Mouse (Mus musculus): ENCODE results near the gene Gm10318. TPM values are rescaled to one million over a fixed set of nuclear protein-coding genes. Genes with fewer than 3 reads are reported as not detected.

Gm10318 gene
- total RNA-seq, 2 experiments from 2014 or later: not detected

DNA sequence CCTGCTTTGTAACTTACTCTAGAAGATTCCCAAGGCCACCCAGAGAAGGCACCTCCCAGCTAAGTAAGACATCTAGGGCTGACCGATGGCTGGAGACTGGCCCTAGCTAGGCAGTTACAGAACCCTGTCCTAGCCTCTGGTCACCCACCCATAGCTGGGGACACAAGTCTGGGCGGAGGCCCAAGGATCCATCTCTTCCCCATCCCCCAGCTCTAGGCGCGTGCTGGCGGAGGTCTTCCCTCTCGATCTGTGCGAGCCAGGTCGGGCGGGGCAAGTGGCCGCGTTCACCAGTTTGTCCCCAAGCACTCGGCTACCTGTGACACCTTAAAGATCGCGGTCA, 49.2 kb downstream of the Gm10318 start:
- H3K4me3 ChIP-seq: peak overlapping the region; percentile 76
- intact Hi-C loops (cut with DNase I): loop anchor here (2.0 kb wide), 1 partner anchor 69 kb away; the partner anchor contains the start of gene Trpm2
- DNase-seq: peak; percentile 42
- no peak for TF ChIP-seq CTCF (IDR thresholded peaks at IDR 0.05)
- peak overlapping the region; percentile 8; the same call in 1 of the 2 replicates for H3K27ac ChIP-seq

DNA sequence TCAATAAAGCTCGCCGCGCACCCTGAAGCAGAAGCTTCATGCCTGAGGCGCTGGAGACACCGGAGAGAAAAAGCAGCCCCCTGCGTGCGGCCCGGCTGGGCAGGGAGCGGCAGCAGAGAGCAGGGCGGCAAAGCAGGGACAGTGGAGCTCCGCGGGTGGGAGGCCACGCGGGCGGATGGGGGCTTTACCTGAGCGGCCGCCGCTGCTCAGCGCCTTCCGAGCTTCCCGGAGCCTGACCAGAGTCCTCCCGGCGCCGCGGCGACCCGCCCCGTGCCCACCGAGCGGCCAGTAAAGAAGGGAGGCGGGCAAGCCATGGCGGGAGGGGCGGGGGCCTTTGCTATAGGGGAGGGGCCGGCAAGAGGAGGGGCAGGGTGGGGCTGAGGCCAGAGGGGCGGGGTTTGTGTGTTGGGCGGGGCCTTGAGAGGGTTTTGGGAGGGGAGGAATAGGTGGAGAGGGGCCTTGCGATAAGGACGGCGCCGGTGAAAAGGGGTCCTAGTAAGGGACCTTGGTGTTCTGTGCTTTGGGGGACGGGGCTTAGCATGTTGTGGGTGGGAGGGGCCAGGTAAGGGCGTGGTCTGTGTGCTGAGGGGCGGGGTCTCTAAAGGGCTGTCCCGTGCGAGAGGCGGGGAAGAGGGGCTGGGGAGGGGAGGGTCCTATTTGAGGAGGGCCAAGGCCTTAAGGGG, 49.7 kb downstream of the Gm10318 start, which contains the start of gene Lrrc3:
Lrrc3 (minus strand) TSS at position 326 of the 683 bp plus-strand sequence.
- intact Hi-C loops (cut with DNase I): loop anchor here (2.0 kb wide), 1 partner anchor 68 kb away; the partner anchor contains the start of gene Trpm2
- Histone ChIP-seq H3K4me3 (peak within 1 kb of the TSS; percentile 76), H3K27ac (peak within 1 kb of the TSS; percentile 8; the same call in 1 of the 2 replicates)
- peak; percentile 17; the same call in 1 of the 2 replicates for TF ChIP-seq CTCF (IDR thresholded peaks at IDR 0.05)
- peak; percentile 53 for DNase-seq

DNA sequence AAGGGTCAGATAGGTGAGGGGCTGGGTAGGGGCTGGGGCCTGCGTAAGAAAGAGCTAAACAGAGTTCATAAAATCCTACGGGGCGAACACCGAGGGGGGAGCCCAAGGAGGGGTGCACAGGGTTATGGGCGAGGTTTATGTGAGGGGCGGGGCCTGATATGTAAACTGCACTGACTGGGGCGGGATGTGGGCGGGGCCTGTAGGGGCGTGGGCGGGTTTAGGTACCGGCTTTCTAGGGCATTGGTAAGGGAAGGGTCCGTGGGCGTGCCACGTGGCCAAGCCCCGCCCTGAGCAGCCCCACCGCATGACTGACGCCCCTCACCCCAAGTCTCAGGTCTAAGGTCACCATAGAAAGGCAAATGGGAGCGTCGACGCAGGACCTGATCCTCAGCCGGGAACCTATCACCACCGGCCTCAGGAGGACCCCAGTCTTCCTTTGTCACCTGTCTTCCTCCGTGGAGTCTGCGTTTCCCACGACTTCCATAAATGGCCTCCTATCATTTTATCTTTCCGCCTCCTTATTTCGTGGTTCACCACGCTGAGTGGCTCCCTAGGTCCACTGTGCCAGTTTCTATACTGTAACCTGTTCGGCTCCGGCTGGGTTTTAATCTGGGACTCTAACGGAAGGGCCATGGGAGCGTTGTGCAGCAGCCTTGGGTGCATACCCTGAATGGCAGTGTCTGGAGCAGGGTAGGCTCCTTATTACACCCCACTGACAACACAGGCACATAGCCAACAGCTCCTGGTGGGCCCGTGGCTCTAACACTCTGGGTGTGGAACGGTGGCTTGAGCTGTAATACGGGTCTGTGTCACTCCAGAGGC, 50.4 kb downstream of the Gm10318 start:
- Histone ChIP-seq H3K4me3 (peak overlapping the region; percentile 76), H3K27ac (no peak overlapping the region)
- TF ChIP-seq CTCF (IDR thresholded peaks at IDR 0.05): no peak
- intact Hi-C loops (cut with DNase I): loop anchor here (2.0 kb wide), 1 partner anchor 68 kb away; the partner anchor contains the start of gene Trpm2
- peak; percentile 35 for DNase-seq

Other genes with a start within 250 kb of the Gm10318 start
- gene Sumo3, start 246.8 kb upstream of the Gm10318 start, total RNA-seq (2021): 10 to 100 TPM; 43.5 to 44.5 TPM
- 1 to 10 TPM; 8.4 to 8.6 TPM for gene Gm49325, start 246.7 kb upstream of the Gm10318 start, total RNA-seq (2021)
- gene Ube2g2, start 230.6 kb upstream of the Gm10318 start, total RNA-seq (2021): 10 to 100 TPM; 95.4 to 100.0 TPM
- gene Tspear, start 166.3 kb upstream of the Gm10318 start, total RNA-seq (2021): not detected
- not detected for gene Gm19402, start 162.1 kb upstream of the Gm10318 start, total RNA-seq (2021)
- gene Gm9508, start 155.6 kb upstream of the Gm10318 start, total RNA-seq (2021): not detected
- not detected for gene Gm10272, start 146.2 kb upstream of the Gm10318 start, total RNA-seq (2021)
- not detected for gene Gm10024, start 141.4 kb upstream of the Gm10318 start, total RNA-seq (2021)
- not detected for gene Gm10142, start 137.1 kb upstream of the Gm10318 start, total RNA-seq (2021)
- gene Krtap12-1, start 132.3 kb upstream of the Gm10318 start, total RNA-seq (2021): not detected
- gene Gm10100, start 126.4 kb upstream of the Gm10318 start, total RNA-seq (2021): not detected
- not detected for gene Gm18596, start 110.2 kb upstream of the Gm10318 start, total RNA-seq (2021)
- not detected for gene Gm9736, start 101.5 kb upstream of the Gm10318 start, total RNA-seq (2021)
- gene Gm3233, start 93.2 kb upstream of the Gm10318 start, total RNA-seq (2021): not detected
- gene Gm3238, start 81.5 kb upstream of the Gm10318 start, total RNA-seq (2021): not detected
- not detected for gene Gm7138, start 75.9 kb upstream of the Gm10318 start, total RNA-seq (2021)
- not detected for gene Gm3250, start 70.3 kb upstream of the Gm10318 start, total RNA-seq (2021)
- not detected for gene Gm7137, start 64.7 kb upstream of the Gm10318 start, total RNA-seq (2021)
- not detected for gene Gm9639, start 57.8 kb upstream of the Gm10318 start, total RNA-seq (2021)
- not detected for gene Gm19668, start 53.7 kb upstream of the Gm10318 start, total RNA-seq (2021)
- not detected for gene Gm9507, start 41.0 kb upstream of the Gm10318 start, total RNA-seq (2021)
- gene Gm2696, start 38.2 kb upstream of the Gm10318 start, total RNA-seq (2021): not detected
- gene Krtap10-4, start 25.8 kb upstream of the Gm10318 start, total RNA-seq (2021): not detected
- not detected for gene Krtap10-10, start 16.9 kb upstream of the Gm10318 start, total RNA-seq (2021)
- not detected for gene Gm36176, start 6.1 kb upstream of the Gm10318 start, total RNA-seq (2021)
- not detected for gene Gm3285, start 9.1 kb downstream of the Gm10318 start, total RNA-seq (2021)
- under 1 TPM; 0.13 to 0.14 TPM for gene Lrrc3, start 49.7 kb downstream of the Gm10318 start, total RNA-seq (2021)
- gene Trpm2, start 117.7 kb downstream of the Gm10318 start, total RNA-seq (2021): under 1 TPM in 1 of 2 experiments, not detected in 1; 0.33 TPM
- 1 to 10 TPM; 3.8 to 4.3 TPM for gene 1810043G02Rik, start 125.7 kb downstream of the Gm10318 start, total RNA-seq (2021)
- 1 to 10 TPM; 6.0 to 6.5 TPM for gene Pfkl, start 157.2 kb downstream of the Gm10318 start, total RNA-seq (2021)
- gene Dnmt3l, start 189.1 kb downstream of the Gm10318 start, total RNA-seq (2021): not detected
- gene Aire, start 190.8 kb downstream of the Gm10318 start, total RNA-seq (2021): not detected
- gene Icosl, start 216.4 kb downstream of the Gm10318 start, total RNA-seq (2021): 1 to 10 TPM; 1.3 to 1.8 TPM